Mouse (Mus musculus) effector memory CD4-positive, alpha-beta T cell, adult 7 months (primary cell): ENCODE results near the gene Vmn1r21. TPM values are rescaled to one million over a fixed set of nuclear protein-coding genes. Genes with fewer than 3 reads are reported as not detected.

Experiments used
- polyA plus RNA-seq: library from polyadenylated mRNA; unstranded; fragments of 100-300 nt; shearing (Covaris generic); gene quantifications from one replicate; pipeline ENCODE4 v1.2.1, GENCODE M21; 2017

Gene Vmn1r21
- polyA plus RNA-seq, result not detected

GRCm38 (mm10) chr6:57850286-57850685 is at the start of gene Vmn1r21:
Vmn1r21 (minus strand) TSS chr6:57850343.

GRCm38 (mm10) chr6:57824422-57825258 is 25.5 kb downstream of the Vmn1r21 start, which contains the start of gene Vopp1:
Vopp1 (minus strand) TSS chr6:57825159.

Other genes starting within 250 kb of the Vmn1r21 start
- gene Pyurf, start 158.3 kb downstream of the Vmn1r21 start, polyA plus RNA-seq, result 7.3 TPM
- 6.9 TPM for gene Lancl2, start 147.8 kb downstream of the Vmn1r21 start, polyA plus RNA-seq
- gene Vopp1, start 25.2 kb downstream of the Vmn1r21 start, polyA plus RNA-seq, result 57.3 TPM
- gene Vmn1r22, start 57.7 kb upstream of the Vmn1r21 start, polyA plus RNA-seq, result not detected
- not detected for gene Vmn1r23, start 76.5 kb upstream of the Vmn1r21 start, polyA plus RNA-seq
- gene Vmn1r24, start 111.2 kb upstream of the Vmn1r21 start, polyA plus RNA-seq, result not detected
- not detected for gene Vmn1r25, start 130.5 kb upstream of the Vmn1r21 start, polyA plus RNA-seq
- not detected for gene Vmn1r26, start 164.8 kb upstream of the Vmn1r21 start, polyA plus RNA-seq